Mouse (Mus musculus) bone marrow, adult 2 months (tissue): ENCODE measurements around the gene Baz2a. TPM values are rescaled to one million over a fixed set of nuclear protein-coding genes. Genes with fewer than 3 reads are reported as not detected.
"Not testable (repeated sequence)": the region's sequence is repeated elsewhere in the genome, so short reads cannot be mapped to it uniquely, and the experiment has no call there.

Experiments
- H3K27ac ChIP-seq: fragments of 200-500 bp; 2 replicates; pipeline ENCODE4 v1.5.1; 2012; ENCODE audit warnings: low read depth, mild to moderate bottlenecking, control low read depth, inconsistent platforms, low read length; ENCODE audit not compliant: control insufficient read depth, poor library complexity, insufficient read depth
- H3K4me1 ChIP-seq: fragments of 200-500 bp; 2 replicates; pipeline ENCODE4 v1.6.1; 2011; ENCODE audit warnings: low read length; ENCODE audit not compliant: control insufficient read depth, insufficient read depth
- H3K4me3 ChIP-seq: fragments of 200-500 bp; replicated peaks from 2 replicates; pipeline ENCODE3; 2011; ENCODE audit warnings: mild to moderate bottlenecking, low read depth, low read length, control low read depth; ENCODE audit not compliant: control insufficient read depth
- CTCF ChIP-seq: fragments of 200-500 bp; IDR thresholded peaks from 2 replicates; pipeline ENCODE4 v1.5.1; 2011; ENCODE audit warnings: low read length, control low read depth; ENCODE audit not compliant: control insufficient read depth, insufficient read depth
- POLR2A ChIP-seq: fragments of 200-500 bp; IDR thresholded peaks from 2 replicates; pipeline ENCODE4 v1.6.1; 2011; ENCODE audit warnings: low read depth, mild to moderate bottlenecking, control low read depth, low read length, borderline replicate concordance; ENCODE audit not compliant: control insufficient read depth
- WGBS: fragments of 180-500 bp; shearing (Covaris S2); methylation state at CpG from one replicate; pipeline ENCODE4 v1.1.7; 2018; 5-methylcytosine and 5-hydroxymethylcytosine counted together
- polyA plus RNA-seq: library from polyadenylated mRNA; stranded (reverse); fragments of >200 nt; gene quantifications from 2 replicates; pipeline ENCODE4 v1.2.4, GENCODE M21; 2011; ENCODE audit warnings: low replicate concordance; ENCODE audit not compliant: missing spikeins, insufficient read depth, insufficient read length

Baz2a gene
- polyA plus RNA-seq = 31.8 and 64.0 TPM in 2 replicates

- Histone ChIP-seq H3K4me1 (peaks cover 4% of the 10 kb centered on the region), H3K27ac (peak within 1 kb of the TSS; percentile 95), H3K4me3 (peak within 1 kb of the TSS; percentile 90)
- under 1% methylated on average over 20 of the region's 20 CpGs for WGBS
- peak; percentile 45 for TF ChIP-seq POLR2A
- no peak for TF ChIP-seq CTCF
Observed at GRCm38 (mm10) chr10:128091564-128092505, at the start of gene Baz2a. Gene Baz2a (plus strand): TSS chr10:128091577.

- Histone ChIP-seq H3K4me3 (no peak overlapping the region), H3K27ac (no peak overlapping the region), H3K4me1 (no peaks in the 10 kb centered on the region; the same call in 1 of the 2 replicates)
- TF ChIP-seq POLR2A = no peak
- no peak for TF ChIP-seq CTCF
- 74% methylated on average over 4 of the region's 4 CpGs for WGBS
Observed at GRCm38 (mm10) chr10:128041636-128042035, 49.7 kb upstream of the Baz2a start.

GRCm38 (mm10) chr10:128042466-128042865, 48.9 kb upstream of the Baz2a start:
- TF ChIP-seq CTCF (no peak), POLR2A (no peak)
- no peaks in the 10 kb centered on the region for H3K4me1 ChIP-seq
- no peak overlapping the region for H3K27ac ChIP-seq
- WGBS = 86% methylated on average over 3 of the region's 3 CpGs
- H3K4me3 ChIP-seq = no peak overlapping the region

GRCm38 (mm10) chr10:128043041-128043835, 48.1 kb upstream of the Baz2a start:
- no peak overlapping the region for H3K4me3 ChIP-seq
- 57% methylated on average over 3 of the region's 3 CpGs for WGBS
- no peaks in the 10 kb centered on the region for H3K4me1 ChIP-seq
- no peak overlapping the region for H3K27ac ChIP-seq
- TF ChIP-seq CTCF = no peak
- no peak for TF ChIP-seq POLR2A

- TF ChIP-seq CTCF = no peak
- no peak for TF ChIP-seq POLR2A
- H3K27ac ChIP-seq = no peak overlapping the region
- WGBS = 91% methylated on average over 8 of the region's 8 CpGs
- H3K4me1 ChIP-seq = no peaks in the 10 kb centered on the region
- H3K4me3 ChIP-seq = no peak overlapping the region
Observed at GRCm38 (mm10) chr10:128048157-128048556, 43.2 kb upstream of the Baz2a start.

GRCm38 (mm10) chr10:128049741-128050140, 41.6 kb upstream of the Baz2a start:
- no peak overlapping the region for H3K27ac ChIP-seq
- 98% methylated on average over 2 of the region's 2 CpGs for WGBS
- H3K4me1 ChIP-seq = no peaks in the 10 kb centered on the region
- no peak overlapping the region for H3K4me3 ChIP-seq
- no peak for TF ChIP-seq CTCF
- no peak for TF ChIP-seq POLR2A

- TF ChIP-seq CTCF (no peak), POLR2A (no peak)
- Histone ChIP-seq H3K4me1 (no peaks in the 10 kb centered on the region), H3K27ac (no peak overlapping the region), H3K4me3 (no peak overlapping the region)
- WGBS = 97% methylated on average over 2 of the region's 2 CpGs
Observed at GRCm38 (mm10) chr10:128050355-128050754, 41.0 kb upstream of the Baz2a start.

- TF ChIP-seq CTCF = no peak
- no peak for TF ChIP-seq POLR2A
- WGBS = 86% methylated on average over 5 of the region's 5 CpGs
Observed at GRCm38 (mm10) chr10:128051589-128051988, 39.8 kb upstream of the Baz2a start.

GRCm38 (mm10) chr10:128052136-128052535, 39.2 kb upstream of the Baz2a start:
- not testable (repeated sequence) for H3K4me1 ChIP-seq, H3K4me3 ChIP-seq, H3K27ac ChIP-seq
- WGBS = 78% methylated on average over 1 of the region's 2 CpGs

More at GRCm38 (mm10) chr10:128051589-128051988, 39.8 kb upstream of the Baz2a start:
- Histone ChIP-seq H3K4me1 (no peaks in the 10 kb centered on the region), H3K4me3 (no peak overlapping the region), H3K27ac (no peak overlapping the region)
